ENCODE assay signal across 17 mouse cellular contexts in genomic region chr16:36708751-36709150, GRCm38 (mm10). TPM values are rescaled to one million over a fixed set of nuclear protein-coding genes. Genes with fewer than 3 reads are reported as not detected.
DNase-seq lines count a peak whose midpoint lies in the region; ATAC-seq lines count a peak whose summit lies in the region.
"Had no signal": no experiment of that assay in that cellular context is flagged by ENCODE, and none has a peak within 500 bp of the region (broad histone marks: within the 10 kb centered on the region; RNA-seq: fewer than 3 reads in every experiment).

No protein-coding gene starts in this region.

- ATAC-seq in kidney, embryonic 16.5 days (ENCODE audit: low FRiP score, low TSS enrichment): no peak
- ATAC-seq in kidney, embryonic 14.5 days (ENCODE audit: low FRiP score, low TSS enrichment): no peak
- peak; percentile 42 for ATAC-seq in granulocyte monocyte progenitor cell, adult 5-6 weeks (replicated peaks; ENCODE audit: poor library complexity, severe bottlenecking)
- ATAC-seq: hindbrain, postnatal 0 days had no signal

- no peaks in the 10 kb centered on the region for H3K4me1 ChIP-seq in kidney, embryonic 16.5 days (ENCODE audit: insufficient read depth, low read length)
- H3K4me1 ChIP-seq in kidney, embryonic 14.5 days (ENCODE audit: control insufficient read depth, insufficient read depth, low read length): no peaks in the 10 kb centered on the region
- H3K4me1 ChIP-seq in limb, embryonic 10.5 days: no peaks in the 10 kb centered on the region
- H3K4me1 ChIP-seq: embryonic facial prominence, embryonic 15.5 days; liver, embryonic 13.5 days had no signal

- no peaks in the 10 kb centered on the region for H3K9me3 ChIP-seq in kidney, embryonic 16.5 days (ENCODE audit: low read length)
- no peaks in the 10 kb centered on the region for H3K9me3 ChIP-seq in kidney, embryonic 14.5 days (ENCODE audit: control insufficient read depth, low read length)
- H3K9me3 ChIP-seq in limb, embryonic 10.5 days (replicated peaks): no peaks in the 10 kb centered on the region
- H3K9me3 ChIP-seq: embryonic facial prominence, embryonic 15.5 days; forebrain, embryonic 10.5 days; liver, embryonic 13.5 days had no signal

- no peak overlapping the region for H3K9ac ChIP-seq in kidney, embryonic 16.5 days (replicated peaks; ENCODE audit: low read length)
- H3K9ac ChIP-seq in kidney, embryonic 14.5 days (ENCODE audit: low read depth, low read length): no peak overlapping the region
- H3K9ac ChIP-seq: embryonic facial prominence, embryonic 15.5 days; liver, embryonic 13.5 days had no signal

- no peak overlapping the region for H3K4me2 ChIP-seq in kidney, embryonic 16.5 days (replicated peaks; ENCODE audit: low read depth, low read length)
- H3K4me2 ChIP-seq in kidney, embryonic 14.5 days (replicated peaks; ENCODE audit: low read depth, low read length): no peak overlapping the region
- H3K4me2 ChIP-seq: embryonic facial prominence, embryonic 15.5 days; liver, embryonic 13.5 days had no signal

- no peaks in the 10 kb centered on the region for H3K27me3 ChIP-seq in kidney, embryonic 16.5 days (ENCODE audit: insufficient read depth, low read length)
- H3K27me3 ChIP-seq in kidney, embryonic 14.5 days (ENCODE audit: control insufficient read depth, insufficient read depth, low read length): no peaks in the 10 kb centered on the region
- no peaks in the 10 kb centered on the region for H3K27me3 ChIP-seq in splenic B cell, adult 2 months (ENCODE audit: control insufficient read depth, insufficient read depth, low read length, poor library complexity, severe bottlenecking)
- H3K27me3 ChIP-seq in limb, embryonic 10.5 days (ENCODE audit: low read depth, poor library complexity, severe bottlenecking): no peaks in the 10 kb centered on the region
- H3K27me3 ChIP-seq: embryonic facial prominence, embryonic 15.5 days; liver, embryonic 13.5 days had no signal

- peak; percentile 8 for DNase-seq in thymus, postnatal 25 days
- no peak for DNase-seq in thymus, postnatal 4 days
- DNase-seq in splenic B cell, adult 2 months (ENCODE audit: low read depth, low spot score): peak; percentile 68
- no peak for DNase-seq in neural tube, embryonic 10.5 days (ENCODE audit: extremely low spot score, low spot score)
- no peak for DNase-seq in limb, embryonic 10.5 days (ENCODE audit: low spot score)
- DNase-seq: adrenal gland, postnatal 10 days; gastrocnemius, adult 2 months; heart, postnatal 4 days; liver, embryonic 13.5 days had no signal

- H3K27ac ChIP-seq in kidney, embryonic 16.5 days (ENCODE audit: low read length): peak overlapping the region; percentile 1; the same call in 1 of the 2 replicates
- no peak overlapping the region for H3K27ac ChIP-seq in kidney, embryonic 14.5 days (ENCODE audit: low read depth, low read length)
- H3K27ac ChIP-seq in limb, embryonic 10.5 days: no peak overlapping the region
- H3K27ac ChIP-seq: embryonic facial prominence, embryonic 15.5 days; forebrain, embryonic 10.5 days; gastrocnemius, adult 2 months; hindbrain, postnatal 0 days; left cerebral cortex, adult 2 months; liver, embryonic 13.5 days had no signal

- H3K36me3 ChIP-seq in kidney, embryonic 16.5 days (ENCODE audit: insufficient read depth, low read length): no peaks in the 10 kb centered on the region
- H3K36me3 ChIP-seq in kidney, embryonic 14.5 days (ENCODE audit: control insufficient read depth, insufficient read depth, low read length): no peaks in the 10 kb centered on the region
- no peaks in the 10 kb centered on the region for H3K36me3 ChIP-seq in splenic B cell, adult 2 months (ENCODE audit: control insufficient read depth, insufficient read depth, low read length, poor library complexity, severe bottlenecking)
- H3K36me3 ChIP-seq in limb, embryonic 10.5 days: no peaks in the 10 kb centered on the region
- H3K36me3 ChIP-seq: embryonic facial prominence, embryonic 15.5 days; forebrain, embryonic 10.5 days; liver, embryonic 13.5 days had no signal

- H3K4me3 ChIP-seq in kidney, embryonic 16.5 days (ENCODE audit: low read length): no peak overlapping the region
- H3K4me3 ChIP-seq in kidney, embryonic 14.5 days (ENCODE audit: low read length): no peak overlapping the region
- no peak overlapping the region for H3K4me3 ChIP-seq in limb, embryonic 10.5 days
- H3K4me3 ChIP-seq: embryonic facial prominence, embryonic 15.5 days; forebrain, embryonic 10.5 days; gastrocnemius, adult 2 months; left cerebral cortex, adult 2 months; liver, embryonic 13.5 days had no signal

- 74% methylated on average over 7 of the region's 7 CpGs for WGBS in kidney, embryonic 16.5 days
- WGBS in kidney, embryonic 14.5 days: 76% methylated on average over 7 of the region's 7 CpGs
- 83% methylated on average over 7 of the region's 7 CpGs for WGBS in limb, embryonic 10.5 days

RNA-seq across cellular contexts. Expression of gene Ildr1, which starts 15.0 kb away (rescaled TPM):
- polyA plus RNA-seq in kidney, embryonic 16.5 days (2015; fragmentation: Nextera tagmentation; extraction: Ambion mirVana): 8.8 and 9.6 TPM in 2 replicates
- polyA plus RNA-seq in kidney, embryonic 14.5 days (2014; fragmentation: Nextera tagmentation; extraction: Ambion mirVana): 2.7 and 4.6 TPM in 2 replicates
- not detected in 2 replicates for total RNA-seq in granulocyte monocyte progenitor cell, adult 5-6 weeks (2014; fragmentation: Nextera tagmentation)
- total RNA-seq in granulocyte monocyte progenitor cell, adult 5-6 weeks (2017): not detected in 2 replicates
- 0.36 and 0.71 TPM in 2 replicates for polyA plus RNA-seq in limb, embryonic 10.5 days (2016; fragmentation: Nextera tagmentation; extraction: Ambion mirVana)
- total RNA-seq: heart, postnatal 4 days had no signal

RNA-seq across cellular contexts. Expression of gene Cd86, which starts 42.9 kb away (rescaled TPM):
- 1.1 and 2.2 TPM in 2 replicates for polyA plus RNA-seq in kidney, embryonic 16.5 days (2015; fragmentation: Nextera tagmentation; extraction: Ambion mirVana)
- polyA plus RNA-seq in kidney, embryonic 14.5 days (2014; fragmentation: Nextera tagmentation; extraction: Ambion mirVana): 1.2 and 1.4 TPM in 2 replicates
- not detected in 2 replicates for total RNA-seq in granulocyte monocyte progenitor cell, adult 5-6 weeks (2014; fragmentation: Nextera tagmentation)
- total RNA-seq in granulocyte monocyte progenitor cell, adult 5-6 weeks (2017): 0.52 and 3.5 TPM in 2 replicates
- 0.30 and 0.55 TPM in 2 replicates for polyA plus RNA-seq in limb, embryonic 10.5 days (2016; fragmentation: Nextera tagmentation; extraction: Ambion mirVana)
- total RNA-seq: megakaryocyte-erythroid progenitor cell, adult 5-6 weeks had no signal

Comparison
In these comparisons a context has a peak if more than half of its experiments do, and no peak if none do; other contexts are left out.
1. DNase-seq: peak in thymus, postnatal 25 days (single experiment) and splenic B cell, adult 2 months (single experiment); none in thymus, postnatal 4 days (single experiment), neural tube, embryonic 10.5 days (single experiment) and limb, embryonic 10.5 days (single experiment).